Mouse (Mus musculus) Patski (cell line): Measurements from ENCODE around the gene Phf21a. TPM values are rescaled to one million over a fixed set of nuclear protein-coding genes. Genes with fewer than 3 reads are reported as not detected.

Experiments used
- ATAC-seq: fragments of 100-300 bp; one replicate; pipeline ENCODE4 v1.8.0; 2021
- CTCF ChIA-PET: fragments of 350-600 bp; sonication (Branson Sonifier 250); formaldehyde crosslinking; loops from one replicate; lab custom pipeline; 2022; ENCODE audit warnings: inconsistent platforms; lab: Charles Lee
- POLR2A ChIA-PET: fragments of 350-600 bp; sonication (Branson Sonifier 250); formaldehyde crosslinking; loops from one replicate; lab custom pipeline; 2022; ENCODE audit warnings: antibody characterized with exemption, inconsistent platforms; lab: Charles Lee
- DNase-seq: peaks from one replicate; pipeline ENCODE4 v3.0.0-alpha.2; 2011; ENCODE audit warnings: low read depth, low spot score
- H3K27me3 ChIP-seq: fragments of 371-371 bp; one replicate; pipeline ENCODE4 v1.5.1; 2021
- CTCF ChIP-seq: fragments of 100-300 bp; IDR thresholded peaks from one replicate; pipeline ENCODE4 v1.5.1; 2021
- in situ Hi-C: fragments of 300-500 bp; cut with MboI; formaldehyde crosslinking; loops from 3 replicates; pipeline ENCODE4 v1.11.1; 2018; ENCODE audit warnings: low pct_unique_long_range_greater_than_20kb, mixed read lengths
- polyA plus RNA-seq: library from polyadenylated mRNA; unstranded; gene quantifications from one replicate; pipeline ENCODE4 v1.2.3, GENCODE M21; 2021

The Phf21a gene
- polyA plus RNA-seq, 1 experiment from 2014 or later: 69.9 TPM

GRCm38 (mm10) chr2:92375788-92376187, 282.9 kb downstream of the Phf21a start:
- no peak for TF ChIP-seq CTCF
- in situ Hi-C loops: loop anchor here (5.0 kb wide), 1 partner anchor 57 kb away; the partner anchor contains the start of gene Cry2
- ATAC-seq (no peak), DNase-seq (no peak)
- ChIA-PET POLR2A (interaction anchor here (0.8 to 1.1 kb wide), 2 partner anchors 12 to 193 kb away, joined by 3 to 4 read pairs; no protein-coding TSS in a partner anchor), CTCF (interaction anchor here (1.0 to 1.3 kb wide), 3 partner anchors 53 to 369 kb away, joined by 3 to 4 read pairs (median 3); partner anchors contain the start of gene Cry2)
- H3K27me3 ChIP-seq: no peaks in the 10 kb centered on the region

DNA sequence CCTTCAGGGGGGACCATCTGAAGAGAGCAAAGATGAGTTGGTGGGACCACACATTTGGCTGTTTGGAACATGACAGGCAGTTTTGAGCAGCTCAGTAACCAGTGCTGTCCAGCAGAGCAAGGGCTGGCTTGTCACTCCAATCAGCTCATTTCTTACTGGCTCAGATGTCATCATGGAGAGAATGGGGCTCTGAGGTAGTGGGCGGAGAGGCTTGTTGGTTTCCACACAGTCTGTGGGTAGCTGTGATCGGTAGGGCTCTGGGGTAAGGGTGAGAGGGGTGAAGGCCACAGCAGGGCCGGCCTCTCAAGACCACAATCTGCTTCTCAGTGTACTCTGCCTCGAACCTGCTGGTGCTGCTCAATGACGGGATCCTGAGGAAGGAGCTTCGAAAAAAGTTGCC, 283.4 kb downstream of the Phf21a start:
- H3K27me3 ChIP-seq: no peaks in the 10 kb centered on the region

DNA sequence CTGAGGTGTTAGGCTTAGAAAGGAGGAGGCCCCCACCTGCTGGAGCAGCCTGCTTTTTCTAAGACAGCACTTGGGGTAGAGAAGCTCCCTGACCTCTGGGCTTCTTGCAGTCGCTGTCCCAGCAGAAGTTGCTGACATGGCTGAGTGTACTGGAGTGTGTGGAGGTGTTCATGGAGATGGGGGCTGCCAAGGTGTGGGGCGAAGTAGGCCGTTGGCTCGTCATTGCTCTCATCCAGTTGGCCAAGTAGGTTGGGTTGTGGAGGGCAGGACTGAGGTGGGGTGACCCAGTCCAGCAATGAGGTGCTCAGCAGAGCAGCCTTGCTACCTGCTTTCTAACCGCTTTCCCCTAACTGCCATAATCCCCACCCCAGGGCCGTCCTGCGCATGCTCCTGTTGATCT, 284.4 kb downstream of the Phf21a start:
- DNase-seq (no peak), ATAC-seq (no peak)
- TF ChIP-seq CTCF: no peak
- ChIA-PET CTCF (no interaction called here), POLR2A (no interaction called here)
- no peaks in the 10 kb centered on the region for H3K27me3 ChIP-seq
- in situ Hi-C loops: loop anchor here (5.0 kb wide), 1 partner anchor 55 kb away; the partner anchor contains the start of gene Cry2

More for the DNA sequence above, 283.4 kb downstream of the Phf21a start:
- ATAC-seq (no peak), DNase-seq (no peak)
- ChIA-PET CTCF (interaction anchor here (0.9 to 1.2 kb wide), 3 partner anchors 45 to 370 kb away, joined by 3 read pairs; no protein-coding TSS in a partner anchor), POLR2A (no interaction called here)
- no peak for TF ChIP-seq CTCF
- in situ Hi-C loops: loop anchor here (5.0 kb wide), 1 partner anchor 56 kb away; the partner anchor contains the start of gene Cry2

- ChIA-PET POLR2A (no interaction called here), CTCF (no interaction called here)
- no peak for TF ChIP-seq CTCF
- no peaks in the 10 kb centered on the region for H3K27me3 ChIP-seq
- no peak for ATAC-seq
- DNase-seq: no peak
- in situ Hi-C loops: loop anchor here (5.0 kb wide), 1 partner anchor 52 kb away; the partner anchor contains the start of gene Cry2
Measured at GRCm38 (mm10) chr2:92379783-92380494, 287.0 kb downstream of the Phf21a start.

GRCm38 (mm10) chr2:92380495-92381050, 287.7 kb downstream of the Phf21a start:
- DNase-seq (no peak), ATAC-seq (no peak)
- H3K27me3 ChIP-seq: no peaks in the 10 kb centered on the region
- no peak for TF ChIP-seq CTCF
- CTCF ChIA-PET: no interaction called here
- in situ Hi-C loops: no loop called here
- POLR2A ChIA-PET: no interaction called here

GRCm38 (mm10) chr2:92381161-92381560, 288.2 kb downstream of the Phf21a start:
- ChIA-PET POLR2A (no interaction called here), CTCF (no interaction called here)
- no peaks in the 10 kb centered on the region for H3K27me3 ChIP-seq
- in situ Hi-C loops: no loop called here
- TF ChIP-seq CTCF: no peak
- ATAC-seq (no peak), DNase-seq (no peak)

DNA sequence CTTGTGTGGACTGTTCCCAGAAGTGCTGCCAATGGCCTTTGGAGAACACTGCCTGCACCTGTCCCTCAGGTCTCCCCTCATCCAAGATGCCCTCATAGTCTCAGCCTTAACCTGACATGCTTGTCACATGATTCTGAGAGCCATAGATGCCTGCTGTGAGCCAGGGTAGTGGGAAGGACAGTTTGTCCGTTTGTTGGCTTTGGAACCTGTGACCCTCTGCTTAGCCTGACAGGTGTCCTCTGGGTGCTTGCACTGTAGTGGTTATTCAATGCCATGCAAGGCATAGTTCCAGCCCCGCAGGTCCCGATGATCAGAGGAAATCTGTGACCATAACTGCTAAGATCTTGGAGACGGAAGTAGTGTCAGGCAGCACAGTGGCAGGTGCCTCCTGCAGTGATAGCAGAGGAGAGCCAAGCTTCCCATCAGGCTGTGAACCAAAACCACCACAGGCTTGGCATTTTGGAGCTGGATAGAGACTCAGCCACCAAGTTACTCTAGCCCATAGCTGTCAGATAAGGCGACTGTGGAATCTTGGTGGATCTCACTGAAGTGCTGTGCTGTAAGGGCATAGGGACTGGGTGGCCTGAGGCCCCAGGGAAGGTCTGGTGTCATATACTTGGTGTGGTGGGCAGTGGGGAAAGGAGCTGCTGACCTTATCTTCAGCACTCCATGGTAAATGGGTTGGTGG, 289.1 kb downstream of the Phf21a start, which contains the start of gene 1700029I15Rik:
Gene 1700029I15Rik, plus strand, starts transcription at position 638 of the 688 bp plus-strand sequence.
- no peak for ATAC-seq
- TF ChIP-seq CTCF: no peak
- no peaks in the 10 kb centered on the region for H3K27me3 ChIP-seq
- in situ Hi-C loops: no loop called here
- no peak for DNase-seq
- CTCF ChIA-PET: no interaction called here
- POLR2A ChIA-PET: no interaction called here

DNA sequence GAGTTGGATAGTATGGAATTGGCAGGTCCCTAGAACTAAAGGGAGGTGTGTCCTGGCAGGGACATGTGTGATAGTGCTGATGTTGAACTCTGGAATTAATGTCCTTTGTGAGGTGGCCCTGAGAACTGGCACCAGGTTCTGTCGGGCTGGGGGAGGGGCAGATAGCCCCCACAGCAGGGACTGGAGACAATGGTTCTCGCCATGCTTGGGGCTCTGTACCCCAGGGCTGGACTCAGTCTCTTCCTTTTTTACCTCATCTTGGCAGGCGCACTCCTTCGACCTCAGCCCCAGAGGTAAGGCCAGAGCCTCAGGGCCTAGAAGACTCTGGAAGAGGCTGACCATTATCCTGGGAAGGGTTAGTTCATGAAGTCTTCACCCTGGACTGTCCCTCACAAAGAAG, 289.8 kb downstream of the Phf21a start:
- in situ Hi-C loops: no loop called here
- DNase-seq (no peak), ATAC-seq (no peak)
- ChIA-PET POLR2A (no interaction called here), CTCF (no interaction called here)
- no peak for TF ChIP-seq CTCF
- H3K27me3 ChIP-seq: no peaks in the 10 kb centered on the region

DNA sequence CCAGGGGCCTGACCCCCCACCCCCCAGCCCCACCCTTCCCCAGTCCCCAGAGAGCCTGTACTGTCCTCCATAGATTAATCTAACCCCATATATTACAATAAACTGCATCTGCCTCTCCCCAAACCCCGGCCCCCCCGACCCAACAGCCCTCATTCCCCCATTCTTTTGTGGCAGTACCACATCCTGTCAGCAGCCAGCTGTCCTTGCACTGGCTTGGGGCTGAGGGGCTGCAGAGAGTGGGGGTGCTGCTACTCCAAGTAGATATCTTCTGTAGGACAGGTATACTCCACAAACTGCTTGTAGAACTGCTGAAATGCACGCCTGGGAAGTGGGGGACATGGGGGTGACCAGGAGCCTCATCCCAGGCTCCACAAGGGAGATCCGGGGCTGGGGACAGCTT, 291.2 kb downstream of the Phf21a start:
- TF ChIP-seq CTCF: no peak
- H3K27me3 ChIP-seq: no peaks in the 10 kb centered on the region
- CTCF ChIA-PET: no interaction called here
- DNase-seq: no peak
- in situ Hi-C loops: no loop called here
- no peak for ATAC-seq
- POLR2A ChIA-PET: interaction anchor here (0.6 to 1.3 kb wide), 2 partner anchors 20 to 39 kb away, joined by 3 to 4 read pairs; no protein-coding TSS in a partner anchor
